ENCODE assay signal across 16 mouse cellular contexts in genomic region chr9:100580196-100580740, GRCm38 (mm10). TPM values are rescaled to one million over a fixed set of nuclear protein-coding genes. Genes with fewer than 3 reads are reported as not detected.
A peak's percentile ranks its signal among the peaks of the same experiment; 100 is the strongest.
DNase-seq lines count a peak whose midpoint lies in the region; ATAC-seq and TF ChIP-seq lines count a peak whose summit lies in the region.
"Had no signal": no experiment of that assay in that cellular context is flagged by ENCODE, and none has a peak within 500 bp of the region (broad histone marks: within the 10 kb centered on the region; RNA-seq: fewer than 3 reads in every experiment).

No protein-coding gene starts in this region.

- H3K27me3 ChIP-seq in liver, adult 2 months (ENCODE audit: control insufficient read depth, insufficient read depth, low read length) = no peaks in the 10 kb centered on the region
- no peaks in the 10 kb centered on the region for H3K27me3 ChIP-seq in liver, embryonic 11.5 days (replicated peaks; ENCODE audit: control insufficient read depth, insufficient read depth, low read length)
- no peaks in the 10 kb centered on the region for H3K27me3 ChIP-seq in forebrain, embryonic 13.5 days
- H3K27me3 ChIP-seq: kidney, embryonic 15.5 days; liver, embryonic 12.5 days; Patski had no signal

- no peak overlapping the region for H3K4me3 ChIP-seq in liver, adult 2 months (ENCODE audit: insufficient read depth, low read depth, low read length)
- no peak overlapping the region for H3K4me3 ChIP-seq in liver, embryonic 11.5 days (ENCODE audit: low read depth, low read length)
- no peak overlapping the region for H3K4me3 ChIP-seq in ES-E14 (ENCODE audit: insufficient read depth in 1 of 2, low read depth in 1 of 2, low read length in 2 of 2, poor library complexity in 1 of 2, severe bottlenecking in 1 of 2)
- H3K4me3 ChIP-seq in forebrain, embryonic 13.5 days = no peak overlapping the region
- H3K4me3 ChIP-seq: kidney, embryonic 15.5 days; liver, embryonic 12.5 days; megakaryocyte, embryonic 14.5 days had no signal

- whole genome bisulfite sequencing in liver, adult 2 months = 75% methylated on average over 20 of the region's 20 CpGs
- 74% methylated on average over 20 of the region's 20 CpGs for WGBS in liver, embryonic 11.5 days
- 26% methylated on average over 20 of the region's 20 CpGs for WGBS in forebrain, embryonic 13.5 days

- peaks cover 3% of the 10 kb centered on the region; the same call in 1 of the 2 replicates for H3K4me1 ChIP-seq in liver, adult 2 months (ENCODE audit: control insufficient read depth, insufficient read depth, low read length)
- peaks cover 7% of the 10 kb centered on the region for H3K4me1 ChIP-seq in liver, embryonic 11.5 days (replicated peaks; ENCODE audit: control insufficient read depth, insufficient read depth, low read length)
- H3K4me1 ChIP-seq in ES-E14 (ENCODE audit: control insufficient read depth in 2 of 2, insufficient read depth in 2 of 2, low read length in 2 of 2, poor library complexity in 1 of 2) = peaks cover 6 to 8% of the 10 kb centered on the region in 2 experiments; a peak in 3 of 4 replicates
- peaks cover 32% of the 10 kb centered on the region for H3K4me1 ChIP-seq in forebrain, embryonic 13.5 days
- H3K4me1 ChIP-seq: megakaryocyte, embryonic 14.5 days had no signal

- TF ChIP-seq POLR2A in liver, adult 2 months (IDR thresholded peaks at IDR 0.05; ENCODE audit: extremely low read depth, insufficient read depth, low read length) = no peak

- in situ Hi-C loops in ES-E14 (cut with MboI; ENCODE audit: low sequenced_read_pairs in 2 of 2, unreplicated experiment in 2 of 2) = no loop called here

- no peaks in the 10 kb centered on the region for H3K9me3 ChIP-seq in liver, embryonic 11.5 days (ENCODE audit: control insufficient read depth, low read length)
- H3K9me3 ChIP-seq in ES-E14 (ENCODE audit: control insufficient read depth, insufficient read depth, low read depth, low read length) = no peaks in the 10 kb centered on the region
- H3K9me3 ChIP-seq in forebrain, embryonic 13.5 days (replicated peaks) = no peaks in the 10 kb centered on the region
- H3K9me3 ChIP-seq: kidney, embryonic 15.5 days; liver, embryonic 12.5 days; megakaryocyte, embryonic 14.5 days had no signal

- TF ChIP-seq CTCF in liver, adult 2 months (IDR thresholded peaks at IDR 0.05; ENCODE audit: low read depth, low read length) = no peak

- no peaks in the 10 kb centered on the region for H3K36me3 ChIP-seq in liver, adult 2 months (ENCODE audit: control insufficient read depth, insufficient read depth, low read length)
- no peaks in the 10 kb centered on the region for H3K36me3 ChIP-seq in liver, embryonic 11.5 days (ENCODE audit: control insufficient read depth, insufficient read depth, low read length)
- H3K36me3 ChIP-seq in ES-E14 (ENCODE audit: control insufficient read depth, insufficient read depth, low read length, poor library complexity, severe bottlenecking) = no peaks in the 10 kb centered on the region
- no peaks in the 10 kb centered on the region for H3K36me3 ChIP-seq in forebrain, embryonic 13.5 days (ENCODE audit: poor library complexity, severe bottlenecking)
- H3K36me3 ChIP-seq: kidney, embryonic 15.5 days; liver, embryonic 12.5 days had no signal

- H3K9ac ChIP-seq in liver, adult 2 months (ENCODE audit: low read depth, low read length) = no peak overlapping the region
- no peak overlapping the region for H3K9ac ChIP-seq in liver, embryonic 11.5 days (ENCODE audit: low read depth, low read length)
- no peak overlapping the region for H3K9ac ChIP-seq in ES-E14 (ENCODE audit: insufficient read depth, low read depth, low read length, poor library complexity, severe bottlenecking)
- no peak overlapping the region for H3K9ac ChIP-seq in forebrain, embryonic 13.5 days
- H3K9ac ChIP-seq: kidney, embryonic 15.5 days; liver, embryonic 12.5 days had no signal

- no peak for ATAC-seq in liver, embryonic 11.5 days (replicated peaks; ENCODE audit: low FRiP score)
- ATAC-seq in forebrain, embryonic 13.5 days = peak; percentile 72; the same call in 1 of the 2 replicates
- ATAC-seq: hindbrain, embryonic 16.5 days; liver, embryonic 12.5 days; Patski had no signal

- no peak overlapping the region for H3K27ac ChIP-seq in liver, adult 2 months (replicated peaks; ENCODE audit: insufficient read depth, low read depth, low read length)
- no peak overlapping the region for H3K27ac ChIP-seq in liver, embryonic 11.5 days (ENCODE audit: low read depth, low read length)
- no peak overlapping the region for H3K27ac ChIP-seq in ES-E14 (ENCODE audit: insufficient read depth, low read depth, low read length, poor library complexity, severe bottlenecking)
- no peak overlapping the region for H3K27ac ChIP-seq in forebrain, embryonic 13.5 days
- H3K27ac ChIP-seq: kidney, embryonic 15.5 days; liver, embryonic 12.5 days had no signal

- H3K4me2 ChIP-seq in liver, embryonic 11.5 days = no peak overlapping the region
- no peak overlapping the region; the same call in 1 of the 2 replicates for H3K4me2 ChIP-seq in forebrain, embryonic 13.5 days
- H3K4me2 ChIP-seq: kidney, embryonic 15.5 days; liver, embryonic 12.5 days had no signal

- DNase-seq in liver, adult 2 months (ENCODE audit: extremely low read depth, low read depth, low spot score) = peak; percentile 41
- DNase-seq in liver, embryonic 11.5 days (ENCODE audit: low spot score) = no peak
- DNase-seq in ES-E14 (ENCODE audit: low read depth, low spot score) = peak; percentile 44
- peak; percentile 38 for DNase-seq in retina, embryonic 14.5 days (ENCODE audit: low spot score)
- DNase-seq in layer of hippocampus, postnatal 36 days = no peak
- no peak for DNase-seq in gastrocnemius, postnatal 10 days
- no peak for DNase-seq in frontal cortex, adult 2 months (ENCODE audit: extremely low spot score in 1 of 2, low spot score in 1 of 2)
- DNase-seq: adrenal gland, postnatal 10 days; cerebellum, postnatal 36 days; thymus, adult 2 months had no signal

- no peaks in the 10 kb centered on the region for H3K79me2 ChIP-seq in liver, adult 2 months (ENCODE audit: control insufficient read depth, insufficient read depth, low read length)

TF ChIP-seq in ES-E14, 5 proteins besides CTCF, POLR2A, EP300 and RAD21:
- no peak for TF ChIP-seq CHD2 (IDR thresholded peaks at IDR 0.05; ENCODE audit: low read depth, low read length)
- TF ChIP-seq ZC3H11A (IDR thresholded peaks at IDR 0.05; ENCODE audit: borderline replicate concordance, low read depth, low read length) = no peak
- TF ChIP-seq HCFC1 (IDR thresholded peaks at IDR 0.05; ENCODE audit: borderline replicate concordance, insufficient read depth, low read length) = no peak
- TF ChIP-seq ZNF384 (IDR thresholded peaks at IDR 0.05; ENCODE audit: low read depth, low read length) = no peak
- TF ChIP-seq MAFK (IDR thresholded peaks at IDR 0.05; ENCODE audit: insufficient read depth, low read depth, low read length) = no peak

RNA-seq across cellular contexts. Expression of gene Slc35g2, which starts 9.4 kb away (rescaled TPM):
- total RNA-seq in liver, adult 2 months (2014; rRNA removed) = 0.65 and 0.74 TPM in 2 replicates
- polyA plus RNA-seq in liver, adult 2 months (2012; rRNA removed) = 0.09 TPM in 1 of 2 replicates, not detected in the other
- 2.4 and 4.1 TPM in 2 replicates for polyA plus RNA-seq in liver, embryonic 11.5 days (2014; fragmentation: Nextera tagmentation; extraction: Ambion mirVana)
- total RNA-seq in ES-E14 (2012; rRNA removed) = 0.90 and 2.1 TPM in 2 replicates
- polyA plus RNA-seq in forebrain, embryonic 13.5 days (2015; fragmentation: Nextera tagmentation; extraction: Ambion mirVana) = 8.1 and 8.5 TPM in 2 replicates
- total RNA-seq in layer of hippocampus, postnatal 36 days (2021) = 10 to 100 TPM; 17.6 to 19.8 TPM
- total RNA-seq in gastrocnemius, postnatal 10 days (2021) = under 1 TPM; 0.68 to 0.70 TPM
- polyA plus RNA-seq in frontal cortex, adult 2 months (2012; rRNA removed) = 21.0 and 23.6 TPM in 2 replicates

RNA-seq across cellular contexts. Expression of gene Stag1, which starts 17.3 kb away (rescaled TPM):
- 19.7 and 23.0 TPM in 2 replicates for total RNA-seq in liver, adult 2 months (2014; rRNA removed)
- 1.4 and 1.9 TPM in 2 replicates for polyA plus RNA-seq in liver, adult 2 months (2012; rRNA removed)
- polyA plus RNA-seq in liver, embryonic 11.5 days (2014; fragmentation: Nextera tagmentation; extraction: Ambion mirVana) = 32.3 and 39.4 TPM in 2 replicates
- 34.1 and 47.9 TPM in 2 replicates for total RNA-seq in ES-E14 (2012; rRNA removed)
- polyA plus RNA-seq in forebrain, embryonic 13.5 days (2015; fragmentation: Nextera tagmentation; extraction: Ambion mirVana) = 51.5 and 54.4 TPM in 2 replicates
- total RNA-seq in layer of hippocampus, postnatal 36 days (2021) = 10 to 100 TPM; 56.8 to 67.8 TPM
- total RNA-seq in gastrocnemius, postnatal 10 days (2021) = 10 to 100 TPM; 33.5 to 43.0 TPM
- 27.2 and 27.8 TPM in 2 replicates for polyA plus RNA-seq in frontal cortex, adult 2 months (2012; rRNA removed)

RNA-seq across cellular contexts. Expression of gene Nck1, which starts 34.3 kb away (rescaled TPM):
- 17.0 and 17.5 TPM in 2 replicates for total RNA-seq in liver, adult 2 months (2014; rRNA removed)
- polyA plus RNA-seq in liver, adult 2 months (2012; rRNA removed) = 2.2 and 2.6 TPM in 2 replicates
- 51.6 and 51.9 TPM in 2 replicates for polyA plus RNA-seq in liver, embryonic 11.5 days (2014; fragmentation: Nextera tagmentation; extraction: Ambion mirVana)
- 11.2 and 15.8 TPM in 2 replicates for total RNA-seq in ES-E14 (2012; rRNA removed)
- polyA plus RNA-seq in forebrain, embryonic 13.5 days (2015; fragmentation: Nextera tagmentation; extraction: Ambion mirVana) = 54.6 and 57.1 TPM in 2 replicates
- total RNA-seq in layer of hippocampus, postnatal 36 days (2021) = 10 to 100 TPM; 36.7 to 36.9 TPM
- 10 to 100 TPM; 35.9 to 39.7 TPM for total RNA-seq in gastrocnemius, postnatal 10 days (2021)
- 28.0 and 31.8 TPM in 2 replicates for polyA plus RNA-seq in frontal cortex, adult 2 months (2012; rRNA removed)

Comparison
In these comparisons a context has a peak if more than half of its experiments do, and no peak if none do; other contexts are left out.
1. DNase-seq: peak in liver, adult 2 months (single experiment), ES-E14 (single experiment) and retina, embryonic 14.5 days (single experiment); none in liver, embryonic 11.5 days (single experiment), layer of hippocampus, postnatal 36 days (0 of 2), gastrocnemius, postnatal 10 days (single experiment) and frontal cortex, adult 2 months (0 of 2).